Mouse (Mus musculus): ENCODE results near the gene Pllp. TPM values are rescaled to one million over a fixed set of nuclear protein-coding genes. Genes with fewer than 3 reads are reported as not detected.
A peak's percentile ranks its signal among the peaks of the same experiment; 100 is the strongest.

The Pllp gene
- 3.6 TPM in 2 replicates for polyA plus RNA-seq (2015; fragmentation: Nextera tagmentation; extraction: Ambion mirVana)

- H3K4me2 ChIP-seq (ENCODE audit: low read depth, low read length) = peak within 1 kb of the TSS; percentile 82
- ATAC-seq (ENCODE audit: low read depth) = peak; percentile 73
- H3K9me3 ChIP-seq (ENCODE audit: control insufficient read depth, low read length) = no peaks in the 10 kb centered on the region
- H3K27me3 ChIP-seq (ENCODE audit: control insufficient read depth, insufficient read depth, low read depth, low read length) = peaks cover 36% of the 10 kb centered on the region
- H3K36me3 ChIP-seq (ENCODE audit: control insufficient read depth, insufficient read depth, low read length) = no peaks in the 10 kb centered on the region
- H3K9ac ChIP-seq (ENCODE audit: low read length) = peak within 1 kb of the TSS; percentile 47; the same call in 1 of the 2 replicates
- peak within 1 kb of the TSS; percentile 51 for H3K4me3 ChIP-seq (ENCODE audit: low read length)
- WGBS = under 1% methylated on average over 41 of the region's 41 CpGs
- H3K4me1 ChIP-seq (replicated peaks; ENCODE audit: control insufficient read depth, insufficient read depth, low read length) = peaks cover 12% of the 10 kb centered on the region
- H3K27ac ChIP-seq (ENCODE audit: low read length) = no peak within 1 kb of the TSS
These were observed at the start of gene Pllp for GRCm38 (mm10) chr8:94695994-94696384. Gene Pllp (minus strand): TSS chr8:94696278.

- Histone ChIP-seq H3K4me3 (ENCODE audit: low read length) (no peak within 1 kb of the TSS), H3K4me2 (ENCODE audit: low read depth, low read length) (no peak within 1 kb of the TSS), H3K9me3 (ENCODE audit: control insufficient read depth, low read length) (peaks cover under 1% of the 10 kb centered on the region; the same call in 1 of the 2 replicates), H3K27ac (ENCODE audit: low read length) (no peak within 1 kb of the TSS), H3K9ac (ENCODE audit: low read length) (no peak within 1 kb of the TSS), H3K27me3 (ENCODE audit: control insufficient read depth, insufficient read depth, low read depth, low read length) (no peaks in the 10 kb centered on the region), H3K4me1 (replicated peaks; ENCODE audit: control insufficient read depth, insufficient read depth, low read length) (no peaks in the 10 kb centered on the region), H3K36me3 (ENCODE audit: control insufficient read depth, insufficient read depth, low read length) (no peaks in the 10 kb centered on the region)
- ATAC-seq (ENCODE audit: low read depth) = no peak
- 81% methylated on average over 7 of the region's 7 CpGs for WGBS
These were observed 49.6 kb upstream of the Pllp start, which contains the start of gene Ccl22 for GRCm38 (mm10) chr8:94745476-94746184. Gene Ccl22 (plus strand): TSS chr8:94745590.

- no peak overlapping the region for H3K4me2 ChIP-seq (ENCODE audit: low read depth, low read length)
- H3K27me3 ChIP-seq (ENCODE audit: control insufficient read depth, insufficient read depth, low read depth, low read length) = no peaks in the 10 kb centered on the region
- no peak overlapping the region for H3K27ac ChIP-seq (ENCODE audit: low read length)
- no peaks in the 10 kb centered on the region for H3K4me1 ChIP-seq (replicated peaks; ENCODE audit: control insufficient read depth, insufficient read depth, low read length)
- ATAC-seq (ENCODE audit: low read depth) = no peak
- H3K36me3 ChIP-seq (ENCODE audit: control insufficient read depth, insufficient read depth, low read length) = no peaks in the 10 kb centered on the region
- WGBS = 75% methylated on average over 9 of the region's 9 CpGs
- H3K9ac ChIP-seq (ENCODE audit: low read length) = no peak overlapping the region
- peaks cover 2% of the 10 kb centered on the region; the same call in 1 of the 2 replicates for H3K9me3 ChIP-seq (ENCODE audit: control insufficient read depth, low read length)
- no peak overlapping the region for H3K4me3 ChIP-seq (ENCODE audit: low read length)
These were observed 48.9 kb upstream of the Pllp start for GRCm38 (mm10) chr8:94744972-94745371.

- no peak overlapping the region for H3K9ac ChIP-seq (ENCODE audit: low read length)
- no peaks in the 10 kb centered on the region for H3K36me3 ChIP-seq (ENCODE audit: control insufficient read depth, insufficient read depth, low read length)
- no peak overlapping the region for H3K27ac ChIP-seq (ENCODE audit: low read length)
- H3K4me2 ChIP-seq (ENCODE audit: low read depth, low read length) = no peak overlapping the region
- peaks cover 2% of the 10 kb centered on the region; the same call in 1 of the 2 replicates for H3K9me3 ChIP-seq (ENCODE audit: control insufficient read depth, low read length)
- no peak overlapping the region for H3K4me3 ChIP-seq (ENCODE audit: low read length)
- no peaks in the 10 kb centered on the region for H3K27me3 ChIP-seq (ENCODE audit: control insufficient read depth, insufficient read depth, low read depth, low read length)
- ATAC-seq (ENCODE audit: low read depth) = no peak
- WGBS = 83% methylated on average over 5 of the region's 5 CpGs
- no peaks in the 10 kb centered on the region for H3K4me1 ChIP-seq (replicated peaks; ENCODE audit: control insufficient read depth, insufficient read depth, low read length)
These were observed 48.4 kb upstream of the Pllp start for GRCm38 (mm10) chr8:94744484-94744883.

- no peak for ATAC-seq (ENCODE audit: low read depth)
- no peak overlapping the region for H3K9ac ChIP-seq (ENCODE audit: low read length)
- H3K36me3 ChIP-seq (ENCODE audit: control insufficient read depth, insufficient read depth, low read length) = no peaks in the 10 kb centered on the region
- H3K4me3 ChIP-seq (ENCODE audit: low read length) = no peak overlapping the region
- H3K27me3 ChIP-seq (ENCODE audit: control insufficient read depth, insufficient read depth, low read depth, low read length) = no peaks in the 10 kb centered on the region
- H3K4me2 ChIP-seq (ENCODE audit: low read depth, low read length) = no peak overlapping the region
- peaks cover 2% of the 10 kb centered on the region; the same call in 1 of the 2 replicates for H3K9me3 ChIP-seq (ENCODE audit: control insufficient read depth, low read length)
- H3K27ac ChIP-seq (ENCODE audit: low read length) = no peak overlapping the region
- WGBS = 82% methylated on average over 4 of the region's 4 CpGs
- no peaks in the 10 kb centered on the region for H3K4me1 ChIP-seq (replicated peaks; ENCODE audit: control insufficient read depth, insufficient read depth, low read length)
These were observed 45.6 kb upstream of the Pllp start for GRCm38 (mm10) chr8:94741726-94742125.

GRCm38 (mm10) chr8:94740591-94740990 lies 44.5 kb upstream of the Pllp start:
- Histone ChIP-seq H3K27me3 (ENCODE audit: control insufficient read depth, insufficient read depth, low read depth, low read length) (no peaks in the 10 kb centered on the region), H3K9me3 (ENCODE audit: control insufficient read depth, low read length) (peaks cover 2% of the 10 kb centered on the region; the same call in 1 of the 2 replicates), H3K36me3 (ENCODE audit: control insufficient read depth, insufficient read depth, low read length) (no peaks in the 10 kb centered on the region), H3K4me1 (replicated peaks; ENCODE audit: control insufficient read depth, insufficient read depth, low read length) (no peaks in the 10 kb centered on the region), H3K27ac (ENCODE audit: low read length) (no peak overlapping the region), H3K4me3 (ENCODE audit: low read length) (no peak overlapping the region), H3K4me2 (ENCODE audit: low read depth, low read length) (no peak overlapping the region), H3K9ac (ENCODE audit: low read length) (no peak overlapping the region)
- no peak for ATAC-seq (ENCODE audit: low read depth)
- 81% methylated on average over 3 of the region's 3 CpGs for WGBS

- no peak overlapping the region for H3K4me2 ChIP-seq (ENCODE audit: low read depth, low read length)
- 76% methylated on average over 6 of the region's 6 CpGs for WGBS
- peaks cover 2% of the 10 kb centered on the region; the same call in 1 of the 2 replicates for H3K9me3 ChIP-seq (ENCODE audit: control insufficient read depth, low read length)
- no peak for ATAC-seq (ENCODE audit: low read depth)
- H3K27ac ChIP-seq (ENCODE audit: low read length) = no peak overlapping the region
- no peaks in the 10 kb centered on the region for H3K4me1 ChIP-seq (replicated peaks; ENCODE audit: control insufficient read depth, insufficient read depth, low read length)
- H3K9ac ChIP-seq (ENCODE audit: low read length) = no peak overlapping the region
- H3K4me3 ChIP-seq (ENCODE audit: low read length) = no peak overlapping the region
- H3K36me3 ChIP-seq (ENCODE audit: control insufficient read depth, insufficient read depth, low read length) = no peaks in the 10 kb centered on the region
- no peaks in the 10 kb centered on the region for H3K27me3 ChIP-seq (ENCODE audit: control insufficient read depth, insufficient read depth, low read depth, low read length)
These were observed 43.8 kb upstream of the Pllp start for GRCm38 (mm10) chr8:94739829-94740228.

- peak overlapping the region; percentile 35; the same call in 1 of the 2 replicates for H3K9ac ChIP-seq (ENCODE audit: low read length)
- H3K27ac ChIP-seq (ENCODE audit: low read length) = no peak overlapping the region
- no peaks in the 10 kb centered on the region for H3K4me1 ChIP-seq (replicated peaks; ENCODE audit: control insufficient read depth, insufficient read depth, low read length)
- WGBS = 40% methylated on average over 5 of the region's 5 CpGs
- no peak overlapping the region for H3K4me2 ChIP-seq (ENCODE audit: low read depth, low read length)
- H3K9me3 ChIP-seq (ENCODE audit: control insufficient read depth, low read length) = peaks cover under 1% of the 10 kb centered on the region; the same call in 1 of the 2 replicates
- no peaks in the 10 kb centered on the region for H3K27me3 ChIP-seq (ENCODE audit: control insufficient read depth, insufficient read depth, low read depth, low read length)
- peak; percentile 59 for ATAC-seq (ENCODE audit: low read depth)
- no peak overlapping the region for H3K4me3 ChIP-seq (ENCODE audit: low read length)
- H3K36me3 ChIP-seq (ENCODE audit: control insufficient read depth, insufficient read depth, low read length) = no peaks in the 10 kb centered on the region
These were observed 39.5 kb upstream of the Pllp start for GRCm38 (mm10) chr8:94735426-94736094.

GRCm38 (mm10) chr8:94734735-94735350 lies 38.8 kb upstream of the Pllp start:
- Histone ChIP-seq H3K27me3 (ENCODE audit: control insufficient read depth, insufficient read depth, low read depth, low read length) (no peaks in the 10 kb centered on the region), H3K9ac (ENCODE audit: low read length) (no peak overlapping the region), H3K4me1 (replicated peaks; ENCODE audit: control insufficient read depth, insufficient read depth, low read length) (no peaks in the 10 kb centered on the region), H3K36me3 (ENCODE audit: control insufficient read depth, insufficient read depth, low read length) (no peaks in the 10 kb centered on the region), H3K9me3 (ENCODE audit: control insufficient read depth, low read length) (no peaks in the 10 kb centered on the region), H3K27ac (ENCODE audit: low read length) (no peak overlapping the region), H3K4me3 (ENCODE audit: low read length) (no peak overlapping the region), H3K4me2 (ENCODE audit: low read depth, low read length) (no peak overlapping the region)
- no peak for ATAC-seq (ENCODE audit: low read depth)
- 72% methylated on average over 7 of the region's 7 CpGs for WGBS

All from lung, embryonic 16.5 days (tissue).